Mouse (Mus musculus) spleen, adult 2 months (tissue): Measurements from ENCODE around the gene Lce1a2. TPM values are rescaled to one million over a fixed set of nuclear protein-coding genes. Genes with fewer than 3 reads are reported as not detected.

Experiments
- DNase-seq, 2 experiments: peaks; one replicate each; pipeline versions ENCODE4 v3.0.0 to v3.0.0-alpha.2; 2012 to 2021; ENCODE audit warnings: low spot score in 2 of 2, low read depth in 1 of 2
- H3K27ac ChIP-seq: fragments of 200-500 bp; 2 replicates; pipeline ENCODE4 v1.5.1; 2012; ENCODE audit warnings: low read length, inconsistent platforms; ENCODE audit not compliant: insufficient read depth
- H3K27me3 ChIP-seq: fragments of 200-500 bp; 2 replicates; pipeline ENCODE4 v1.6.1; 2012; ENCODE audit warnings: mild to moderate bottlenecking, moderate library complexity, low read length, inconsistent platforms; ENCODE audit not compliant: control insufficient read depth, insufficient read depth
- H3K36me3 ChIP-seq: fragments of 200-500 bp; 2 replicates; pipeline ENCODE4 v1.6.1; 2012; ENCODE audit warnings: mild to moderate bottlenecking, low read length, inconsistent platforms; ENCODE audit not compliant: control insufficient read depth, insufficient read depth
- H3K4me1 ChIP-seq: fragments of 200-500 bp; 2 replicates; pipeline ENCODE4 v1.6.1; 2011; ENCODE audit warnings: inconsistent platforms; ENCODE audit not compliant: control insufficient read depth, insufficient read depth, insufficient read length
- H3K4me3 ChIP-seq: fragments of 200-500 bp; 2 replicates; pipeline ENCODE4 v1.5.1; 2011; ENCODE audit warnings: mild to moderate bottlenecking, inconsistent platforms; ENCODE audit not compliant: insufficient read depth, insufficient read length; ENCODE audit errors: extremely low read depth
- CTCF ChIP-seq: fragments of 200-500 bp; IDR thresholded peaks from 2 replicates; pipeline ENCODE4 v1.5.1; 2011; ENCODE audit warnings: mild to moderate bottlenecking, inconsistent platforms; ENCODE audit not compliant: insufficient read depth, insufficient read length, insufficient replicate concordance; ENCODE audit errors: extremely low read depth
- POLR2A ChIP-seq: fragments of 200-500 bp; IDR thresholded peaks from 2 replicates; pipeline ENCODE4 v1.6.1; 2011; ENCODE audit warnings: low read depth, low read length, inconsistent platforms
- WGBS: fragments of 180-500 bp; shearing (Covaris S2); methylation state at CpG from one replicate; pipeline ENCODE4 v1.1.7; 2018; 5-methylcytosine and 5-hydroxymethylcytosine counted together
- polyA plus RNA-seq: library from polyadenylated mRNA; depleted of rRNA; stranded (reverse); fragments of >200 nt; gene quantifications from 2 replicates; pipeline ENCODE4 v1.2.3, GENCODE M21; 2012; rRNA removed

Lce1a2 gene
- polyA plus RNA-seq, 1 experiment = not detected

DNA sequence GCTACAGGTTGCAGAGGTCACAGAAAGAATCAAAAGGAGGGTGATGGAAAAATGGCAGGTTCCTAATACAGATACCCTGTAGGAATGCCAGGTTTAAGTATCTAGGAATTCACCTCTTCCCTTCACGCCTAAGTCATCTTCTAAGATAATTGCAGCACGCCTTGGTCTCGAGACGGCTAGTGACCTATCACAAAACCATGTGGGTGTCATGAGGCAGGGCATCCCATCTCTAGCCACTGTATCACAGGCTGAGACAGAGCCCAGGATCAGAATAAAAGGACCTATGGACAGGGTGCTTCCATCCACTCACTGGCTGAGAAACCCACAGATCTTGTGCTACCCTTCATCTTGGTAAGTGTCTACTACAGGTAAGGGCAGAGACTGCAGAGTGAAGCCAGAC, 8.8 kb upstream of the Lce1a2 start, which contains the start of gene Lce1c:
Gene Lce1c, plus strand, starts transcription at position 301 of the 400 bp plus-strand sequence.
- no peaks in the 10 kb centered on the region for H3K36me3 ChIP-seq
- H3K27me3 ChIP-seq = no peaks in the 10 kb centered on the region
- WGBS = 89% methylated on average over 4 of the region's 4 CpGs
- no peak within 1 kb of the TSS for H3K27ac ChIP-seq
- DNase-seq = no peak
- H3K4me1 ChIP-seq = no peaks in the 10 kb centered on the region
- H3K4me3 ChIP-seq = no peak within 1 kb of the TSS
- no peak for TF ChIP-seq CTCF
- TF ChIP-seq POLR2A = no peak

DNA sequence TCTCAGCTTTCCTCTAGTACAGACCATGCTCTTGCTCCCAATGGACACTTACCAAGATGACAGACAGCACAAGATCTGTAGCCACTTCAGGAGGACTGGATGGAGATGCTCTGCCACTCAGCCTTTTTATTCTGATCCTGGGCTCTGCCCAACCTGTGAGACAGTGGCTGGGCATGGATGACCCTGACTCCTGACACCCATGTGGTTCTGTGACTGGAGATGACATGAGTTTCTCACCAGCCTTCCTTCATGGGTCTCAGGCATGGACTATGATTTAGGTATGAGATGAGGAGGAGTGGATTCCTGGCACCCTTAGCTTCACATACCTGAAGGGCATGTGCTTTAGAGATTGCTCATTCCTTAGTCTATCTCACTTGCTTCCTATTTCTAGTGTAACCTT, 13.3 kb downstream of the Lce1a2 start, which contains the start of gene Lce1b:
Gene Lce1b, minus strand, starts transcription at position 101 of the 400 bp plus-strand sequence.
- no peak for DNase-seq
- Histone ChIP-seq H3K4me3 (no peak within 1 kb of the TSS), H3K36me3 (no peaks in the 10 kb centered on the region), H3K27me3 (no peaks in the 10 kb centered on the region), H3K27ac (no peak within 1 kb of the TSS), H3K4me1 (no peaks in the 10 kb centered on the region)
- TF ChIP-seq POLR2A (no peak), CTCF (no peak)

DNA sequence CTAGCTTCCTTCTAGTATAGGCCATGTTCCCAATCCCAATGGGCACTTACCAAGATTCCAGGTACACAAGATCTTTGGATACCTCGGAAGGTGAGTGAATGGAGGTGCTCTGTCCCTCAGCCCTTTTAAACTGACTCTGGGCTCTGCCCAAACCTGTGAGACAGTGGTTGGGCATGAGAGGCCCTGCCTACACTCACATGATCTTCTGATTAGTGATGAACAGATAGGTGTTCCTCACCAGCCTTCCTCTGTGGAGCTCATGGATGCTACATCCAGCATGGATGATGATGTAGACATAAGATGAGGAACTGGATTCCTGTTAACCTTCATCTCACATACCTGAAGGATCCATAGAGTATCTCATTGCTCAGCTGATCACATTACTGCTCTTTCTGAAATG, 21.9 kb downstream of the Lce1a2 start, which contains the start of gene Lce1a1:
Gene Lce1a1, minus strand, starts transcription at position 101 of the 400 bp plus-strand sequence.
- no peak within 1 kb of the TSS for H3K4me3 ChIP-seq
- no peaks in the 10 kb centered on the region for H3K4me1 ChIP-seq
- 76% methylated on average over 1 of the region's 1 CpGs for WGBS
- H3K36me3 ChIP-seq = no peaks in the 10 kb centered on the region
- no peak for TF ChIP-seq POLR2A
- H3K27ac ChIP-seq = no peak within 1 kb of the TSS
- H3K27me3 ChIP-seq = no peaks in the 10 kb centered on the region
- no peak for DNase-seq

DNA sequence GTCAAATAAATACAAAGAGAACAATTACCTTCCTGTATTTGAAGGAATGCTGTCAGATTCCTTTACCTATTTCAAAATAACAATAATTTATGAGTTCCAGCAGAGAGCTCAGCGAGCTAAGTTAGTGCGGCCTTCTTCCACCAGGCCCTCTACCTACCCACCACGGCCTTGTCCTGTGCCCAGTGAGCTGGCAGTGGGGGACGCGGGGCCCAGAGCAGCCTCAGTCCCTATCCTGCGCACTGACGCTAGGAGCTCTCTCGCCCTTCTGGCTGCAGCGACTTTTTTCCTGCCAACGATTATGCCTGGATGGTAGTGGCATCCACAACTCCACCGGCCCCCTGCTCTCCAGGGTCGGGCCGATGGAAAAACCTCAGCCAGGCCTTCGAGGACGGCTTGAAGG, 30.3 kb downstream of the Lce1a2 start:
- DNase-seq = no peak
- Histone ChIP-seq H3K36me3 (no peaks in the 10 kb centered on the region), H3K4me1 (no peaks in the 10 kb centered on the region), H3K27me3 (no peaks in the 10 kb centered on the region), H3K4me3 (no peak overlapping the region), H3K27ac (no peak overlapping the region)
- TF ChIP-seq POLR2A (no peak), CTCF (no peak)
- 89% methylated on average over 15 of the region's 15 CpGs for WGBS

DNA sequence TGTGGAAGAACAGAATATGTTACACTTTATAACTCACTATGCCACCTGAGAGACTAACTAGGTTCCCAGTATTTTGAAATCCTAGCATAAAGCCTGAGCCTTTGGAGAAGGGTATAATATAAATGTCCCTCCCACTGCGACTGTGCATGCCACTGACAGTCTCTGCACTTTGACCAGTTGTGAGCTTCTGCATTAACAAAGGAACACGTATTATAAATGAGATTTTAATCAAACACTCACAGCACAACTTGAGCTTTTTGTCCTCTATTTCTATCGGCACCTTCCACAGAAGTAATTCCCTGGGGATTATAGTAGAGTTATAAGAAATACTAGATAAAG, 31.5 kb downstream of the Lce1a2 start:
- TF ChIP-seq CTCF (no peak), POLR2A (no peak)
- H3K36me3 ChIP-seq = no peaks in the 10 kb centered on the region
- H3K4me3 ChIP-seq = no peak overlapping the region
- no peak for DNase-seq
- H3K27me3 ChIP-seq = no peaks in the 10 kb centered on the region
- no peak overlapping the region for H3K27ac ChIP-seq
- H3K4me1 ChIP-seq = no peaks in the 10 kb centered on the region
- WGBS = 82% methylated on average over 3 of the region's 3 CpGs

DNA sequence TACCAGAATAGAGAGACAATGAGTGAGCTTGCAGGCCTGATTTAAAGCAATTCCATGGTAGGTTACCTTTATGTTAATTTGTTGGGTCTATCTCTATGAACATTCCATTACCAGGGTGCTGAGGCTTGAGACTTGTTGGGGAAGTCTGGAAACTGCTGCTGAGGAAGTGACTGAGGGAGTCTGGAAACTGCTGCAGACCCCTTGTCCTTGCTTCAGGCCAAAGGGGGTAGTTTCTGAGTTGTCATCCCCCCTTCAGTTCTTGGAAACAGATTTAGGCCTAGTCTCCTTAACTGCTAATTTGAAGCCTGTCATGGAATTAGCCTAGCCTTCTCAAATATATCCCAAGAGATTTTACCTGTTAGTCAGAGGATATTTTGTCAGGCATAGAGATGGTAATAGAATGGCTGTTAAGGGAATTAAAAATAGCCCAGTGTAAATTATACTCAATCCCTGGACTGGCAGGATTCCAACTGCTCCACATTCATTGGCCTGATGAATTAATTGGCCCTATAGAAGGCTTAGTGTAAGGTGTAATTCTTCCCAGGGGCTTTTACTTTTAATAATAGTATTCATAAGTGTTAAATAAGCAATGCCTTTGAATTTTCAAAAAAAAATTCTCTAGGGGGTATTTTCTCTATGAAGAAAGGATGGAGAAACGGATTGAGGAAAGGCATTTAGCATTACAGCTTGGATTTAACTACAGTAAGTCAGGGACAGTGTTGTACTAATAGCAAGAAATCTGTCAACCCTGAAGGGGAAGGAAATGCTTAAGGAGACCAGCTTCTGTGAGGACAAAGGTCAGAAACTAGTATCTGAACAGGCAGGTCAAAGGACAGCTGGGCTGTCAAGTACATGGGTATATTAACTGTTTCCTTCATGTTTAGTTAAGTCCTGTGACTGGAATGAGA, 32.1 kb downstream of the Lce1a2 start:
- no peak for DNase-seq
- WGBS = 44% methylated on average over 1 of the region's 1 CpGs
- Histone ChIP-seq H3K27ac (no peak overlapping the region), H3K36me3 (no peaks in the 10 kb centered on the region), H3K4me1 (no peaks in the 10 kb centered on the region), H3K4me3 (no peak overlapping the region), H3K27me3 (no peaks in the 10 kb centered on the region)
- TF ChIP-seq CTCF (no peak), POLR2A (no peak)

DNA sequence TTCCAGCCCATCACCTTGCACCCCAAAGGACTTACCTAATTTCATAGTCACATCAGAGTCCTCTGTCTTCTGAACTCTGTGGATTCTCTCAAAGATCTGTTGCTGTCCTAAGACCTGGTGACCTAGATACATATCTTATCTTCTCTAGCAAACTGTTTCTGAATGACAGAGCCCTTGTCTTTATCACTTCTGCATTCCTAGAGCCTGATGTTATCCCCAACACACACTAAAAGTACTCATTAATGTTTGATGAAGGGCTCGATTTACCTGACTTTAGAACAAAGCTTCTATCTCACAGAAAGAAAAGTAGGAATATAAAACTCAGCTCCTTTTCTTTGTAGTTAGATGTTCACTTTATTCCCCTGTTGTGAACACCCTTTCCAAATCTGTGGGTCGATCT, 48.6 kb downstream of the Lce1a2 start, which contains the start of gene Lce6a:
Gene Lce6a, minus strand, starts transcription at position 101 of the 400 bp plus-strand sequence.
- H3K36me3 ChIP-seq = no peaks in the 10 kb centered on the region
- no peaks in the 10 kb centered on the region for H3K27me3 ChIP-seq
- H3K4me3 ChIP-seq = no peak within 1 kb of the TSS
- WGBS = 77% methylated on average over 2 of the region's 2 CpGs
- no peak for DNase-seq
- TF ChIP-seq CTCF (no peak), POLR2A (no peak)
- no peak within 1 kb of the TSS for H3K27ac ChIP-seq
- H3K4me1 ChIP-seq = no peaks in the 10 kb centered on the region

Other genes with a start within 250 kb of the Lce1a2 start
- gene Gm9774, start 240.9 kb downstream of the Lce1a2 start, polyA plus RNA-seq = 3.5 and 6.0 TPM in 2 replicates
- not detected in 2 replicates for gene Sprr2k, start 237.7 kb downstream of the Lce1a2 start, polyA plus RNA-seq
- not detected in 2 replicates for gene Sprr1b, start 231.5 kb downstream of the Lce1a2 start, polyA plus RNA-seq
- not detected in 2 replicates for gene Sprr3, start 211.6 kb downstream of the Lce1a2 start, polyA plus RNA-seq
- gene Sprr1a, start 184.4 kb downstream of the Lce1a2 start, polyA plus RNA-seq = 0.15 TPM in 1 of 2 replicates, not detected in the other
- not detected in 2 replicates for gene Sprr4, start 169.8 kb downstream of the Lce1a2 start, polyA plus RNA-seq
- gene 2310046K23Rik, start 135.8 kb downstream of the Lce1a2 start, polyA plus RNA-seq = not detected in 2 replicates
- not detected in 2 replicates for gene Ivl, start 96.6 kb downstream of the Lce1a2 start, polyA plus RNA-seq
- gene Smcp, start 81.3 kb downstream of the Lce1a2 start, polyA plus RNA-seq = not detected in 2 replicates
- not detected in 2 replicates for gene 2210017I01Rik, start 62.8 kb downstream of the Lce1a2 start, polyA plus RNA-seq
- gene Lce6a, start 48.7 kb downstream of the Lce1a2 start, polyA plus RNA-seq = not detected in 2 replicates
- gene Lce1a1, start 22.0 kb downstream of the Lce1a2 start, polyA plus RNA-seq = not detected in 2 replicates
- gene Lce1b, start 13.4 kb downstream of the Lce1a2 start, polyA plus RNA-seq = not detected in 2 replicates
- gene Lce1c, start 8.9 kb upstream of the Lce1a2 start, polyA plus RNA-seq = not detected in 2 replicates
- gene Lce1d, start 16.9 kb upstream of the Lce1a2 start, polyA plus RNA-seq = not detected in 2 replicates
- gene Lce1e, start 38.8 kb upstream of the Lce1a2 start, polyA plus RNA-seq = not detected in 2 replicates
- gene Lce1f, start 50.0 kb upstream of the Lce1a2 start, polyA plus RNA-seq = not detected in 2 replicates
- gene Gm38119, start 68.8 kb upstream of the Lce1a2 start, polyA plus RNA-seq = not detected in 2 replicates
- not detected in 2 replicates for gene Lce1g, start 82.0 kb upstream of the Lce1a2 start, polyA plus RNA-seq
- gene Lce1h, start 94.8 kb upstream of the Lce1a2 start, polyA plus RNA-seq = not detected in 2 replicates
- not detected in 2 replicates for gene Lce1i, start 108.6 kb upstream of the Lce1a2 start, polyA plus RNA-seq
- not detected in 2 replicates for gene Lce1j, start 120.2 kb upstream of the Lce1a2 start, polyA plus RNA-seq
- gene Lce1k, start 137.6 kb upstream of the Lce1a2 start, polyA plus RNA-seq = not detected in 2 replicates
- gene Kprp, start 156.9 kb upstream of the Lce1a2 start, polyA plus RNA-seq = not detected in 2 replicates
- not detected in 2 replicates for gene Lce1l, start 181.0 kb upstream of the Lce1a2 start, polyA plus RNA-seq
- not detected in 2 replicates for gene 2310050C09Rik, start 199.9 kb upstream of the Lce1a2 start, polyA plus RNA-seq